Mouse (Mus musculus) cortical plate, adult 2 months (tissue): Measurements from ENCODE around the gene 5530401A14Rik.

Experiments
- CTCF ChIP-seq: fragments of 200-500 bp; IDR thresholded peaks from 2 replicates; pipeline ENCODE4 v1.5.1; 2011; ENCODE audit warnings: mild to moderate bottlenecking, control low read depth, low read length; ENCODE audit not compliant: insufficient read depth; ENCODE audit errors: extremely low read depth
- POLR2A ChIP-seq: fragments of 200-500 bp; IDR thresholded peaks from 2 replicates; pipeline ENCODE4 v1.6.1; 2011; ENCODE audit warnings: mild to moderate bottlenecking, low read length, control low read depth; ENCODE audit not compliant: insufficient read depth; ENCODE audit errors: extremely low read depth

DNA sequence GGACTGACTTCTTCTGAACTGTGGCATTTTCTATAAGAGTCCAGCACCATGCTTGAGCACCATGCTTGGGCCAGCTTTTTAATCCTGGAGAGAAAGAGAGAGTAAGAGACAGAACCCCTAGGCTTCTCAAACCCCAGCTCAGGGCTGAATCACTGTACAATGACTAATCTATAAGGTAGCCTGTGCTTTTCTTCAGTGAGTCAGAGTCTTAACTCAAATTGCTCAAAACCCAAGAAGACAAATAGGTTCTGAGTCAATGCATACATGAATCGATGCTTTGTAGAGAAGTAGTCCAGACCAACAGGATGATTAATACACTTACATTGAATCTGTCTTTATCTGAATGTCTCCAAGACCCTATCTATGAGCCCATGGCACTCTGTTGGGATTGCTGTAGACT, 48.3 kb downstream of the 5530401A14Rik start:
- no peak for TF ChIP-seq POLR2A
- no peak for TF ChIP-seq CTCF
